Mouse (Mus musculus) stomach, embryonic 14.5 days (tissue): ENCODE data around the gene Nop10. TPM values are rescaled to one million over a fixed set of nuclear protein-coding genes. Genes with fewer than 3 reads are reported as not detected.
A peak's percentile ranks its signal among the peaks of the same experiment; 100 is the strongest.

Source experiments
- ATAC-seq: fragments of 200-750 bp; cut with Nextera tagmentation; 2 replicates; pipeline ENCODE4 v1.8.0; 2017; ENCODE audit warnings: low read depth, moderate TSS enrichment; ENCODE audit not compliant: insufficient number of reproducible peaks, insufficient read depth, low FRiP score
- H3K27ac ChIP-seq: fragments of 300-500 bp; sonication (generic); 2 replicates; pipeline ENCODE4 v1.5.1; 2014; ENCODE audit warnings: mild to moderate bottlenecking, low read length, moderate library complexity, mixed read lengths
- H3K27me3 ChIP-seq: fragments of 300-500 bp; sonication (generic); 2 replicates; pipeline ENCODE4 v1.6.1; 2014; ENCODE audit warnings: low read length, control low read depth, mixed read lengths; ENCODE audit not compliant: control insufficient read depth, insufficient read depth
- H3K36me3 ChIP-seq: fragments of 300-500 bp; sonication (generic); 2 replicates; pipeline ENCODE4 v1.6.1; 2014; ENCODE audit warnings: mild to moderate bottlenecking, control low read depth, low read length, moderate library complexity, mixed read lengths; ENCODE audit not compliant: control insufficient read depth, insufficient read depth
- H3K4me1 ChIP-seq: fragments of 300-500 bp; sonication (generic); 2 replicates; pipeline ENCODE4 v1.6.1; 2014; ENCODE audit warnings: low read length, control low read depth, mixed read lengths; ENCODE audit not compliant: control insufficient read depth, insufficient read depth
- H3K4me2 ChIP-seq: fragments of 300-500 bp; sonication (generic); replicated peaks from 2 replicates; pipeline ENCODE4 v1.6.1; 2014; ENCODE audit warnings: low read depth, low read length, control low read depth
- H3K4me3 ChIP-seq: fragments of 300-500 bp; sonication (generic); 2 replicates; pipeline ENCODE4 v1.5.1; 2014; ENCODE audit warnings: low read depth, low read length, control low read depth
- H3K9ac ChIP-seq: fragments of 300-500 bp; sonication (generic); replicated peaks from 2 replicates; pipeline ENCODE4 v1.6.1; 2014; ENCODE audit warnings: low read depth, mild to moderate bottlenecking, control low read depth, low read length, moderate library complexity, mixed read lengths
- H3K9me3 ChIP-seq: fragments of 300-500 bp; sonication (generic); 2 replicates; pipeline ENCODE4 v1.6.1; 2016; ENCODE audit warnings: low read depth, low read length, control low read depth; ENCODE audit not compliant: control insufficient read depth
- WGBS: fragments of 180-500 bp; shearing (Covaris S2); extraction: QIAGEN DNeasy Blood & Tissue Kit; methylation state at CpG from one replicate; pipeline ENCODE4 v1.1.7; 2014; 5-methylcytosine and 5-hydroxymethylcytosine counted together
- polyA plus RNA-seq: library from polyadenylated mRNA; unstranded; fragments of >200 nt; fragmentation: Nextera tagmentation; extraction: Ambion mirVana; gene quantifications from 2 replicates; pipeline ENCODE4 v1.2.1, GENCODE M21; 2014

The Nop10 gene
- polyA plus RNA-seq, 1 experiment from 2014 or later = 199 TPM

DNA sequence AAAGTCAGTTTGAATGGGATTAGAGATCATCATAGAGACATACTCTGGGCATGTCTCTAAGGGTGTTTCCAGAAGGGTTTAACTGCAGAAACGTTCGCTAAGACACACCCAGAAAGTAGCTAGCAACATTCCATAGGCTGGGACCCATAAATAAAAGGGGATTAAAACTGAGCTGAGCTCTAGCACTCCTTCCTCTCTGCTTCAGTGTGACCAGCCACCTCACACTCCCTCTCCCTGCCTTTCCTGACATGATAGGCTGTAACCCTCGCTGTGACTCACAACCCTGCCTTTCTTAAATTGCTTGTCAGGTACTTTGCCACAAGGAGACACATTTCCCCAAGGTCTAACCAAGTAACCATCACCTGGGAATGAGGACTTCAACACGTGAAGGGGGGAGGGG is 23.7 kb upstream of the Nop10 start:
- Histone ChIP-seq H3K36me3 (no peaks in the 10 kb centered on the region), H3K4me3 (no peak overlapping the region), H3K9me3 (no peaks in the 10 kb centered on the region), H3K27ac (no peak overlapping the region), H3K9ac (no peak overlapping the region), H3K4me2 (no peak overlapping the region; the same call in 1 of the 2 replicates), H3K27me3 (no peaks in the 10 kb centered on the region), H3K4me1 (no peaks in the 10 kb centered on the region; the same call in 1 of the 2 replicates)
- no peak for ATAC-seq
- WGBS = 8% methylated on average over 4 of the region's 4 CpGs

- H3K27ac ChIP-seq = peak within 1 kb of the TSS; percentile 95
- H3K9ac ChIP-seq = peak within 1 kb of the TSS; percentile 65; the same call in 1 of the 2 replicates
- H3K4me3 ChIP-seq = peak within 1 kb of the TSS; percentile 73
- H3K36me3 ChIP-seq = peaks cover under 1% of the 10 kb centered on the region; the same call in 1 of the 2 replicates
- WGBS = under 1% methylated on average over 86 of the region's 94 CpGs
- H3K27me3 ChIP-seq = no peaks in the 10 kb centered on the region
- H3K9me3 ChIP-seq = no peaks in the 10 kb centered on the region
- peak within 1 kb of the TSS; percentile 86 for H3K4me2 ChIP-seq
- peak; percentile 85 for ATAC-seq
- H3K4me1 ChIP-seq = no peaks in the 10 kb centered on the region; the same call in 1 of the 2 replicates
Observed at GRCm38 (mm10) chr2:112239212-112239934, 22.4 kb upstream of the Nop10 start, which contains the start of gene Lpcat4. Lpcat4 (plus strand) TSS chr2:112239468.

GRCm38 (mm10) chr2:112239935-112240721 is 21.6 kb upstream of the Nop10 start:
- Histone ChIP-seq H3K4me2 (peak overlapping the region; percentile 86), H3K4me1 (no peaks in the 10 kb centered on the region; the same call in 1 of the 2 replicates), H3K27me3 (no peaks in the 10 kb centered on the region), H3K9me3 (no peaks in the 10 kb centered on the region), H3K4me3 (peak overlapping the region; percentile 73), H3K27ac (peak overlapping the region; percentile 95; the same call in 1 of the 2 replicates), H3K9ac (peak overlapping the region; percentile 65; the same call in 1 of the 2 replicates), H3K36me3 (peaks cover 3% of the 10 kb centered on the region; the same call in 1 of the 2 replicates)
- WGBS = under 1% methylated on average over 28 of the region's 28 CpGs
- peak; percentile 30 for ATAC-seq

GRCm38 (mm10) chr2:112241787-112242186 is 19.9 kb upstream of the Nop10 start:
- Histone ChIP-seq H3K27ac (no peak overlapping the region), H3K4me1 (no peaks in the 10 kb centered on the region; the same call in 1 of the 2 replicates), H3K9ac (no peak overlapping the region), H3K4me3 (no peak overlapping the region), H3K9me3 (no peaks in the 10 kb centered on the region), H3K27me3 (no peaks in the 10 kb centered on the region), H3K4me2 (no peak overlapping the region), H3K36me3 (peaks cover 3% of the 10 kb centered on the region; the same call in 1 of the 2 replicates)
- 74% methylated on average over 14 of the region's 14 CpGs for WGBS
- ATAC-seq = no peak

DNA sequence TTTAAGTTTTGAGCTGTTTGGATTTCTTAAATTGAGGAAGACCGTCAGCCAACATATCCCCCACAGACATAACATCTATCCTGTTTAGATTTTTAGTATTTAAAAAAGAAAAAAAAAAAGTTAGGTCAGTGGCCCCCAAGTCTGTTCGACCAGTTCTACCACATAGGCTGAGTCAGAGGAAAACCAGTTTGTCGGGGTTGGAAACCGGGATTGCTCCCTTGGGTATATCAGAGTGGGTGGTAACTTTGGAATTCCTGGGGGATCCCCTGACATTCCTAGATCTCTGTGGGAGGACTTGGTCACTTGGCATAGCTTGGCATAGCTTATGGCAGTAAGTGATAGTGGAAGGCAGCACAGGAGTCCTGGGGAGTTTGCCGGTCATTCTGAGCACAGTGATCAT is 16.4 kb upstream of the Nop10 start:
- no peaks in the 10 kb centered on the region; the same call in 1 of the 2 replicates for H3K4me1 ChIP-seq
- peaks cover 8% of the 10 kb centered on the region for H3K36me3 ChIP-seq
- no peak overlapping the region for H3K27ac ChIP-seq
- no peak overlapping the region for H3K4me2 ChIP-seq
- no peaks in the 10 kb centered on the region for H3K27me3 ChIP-seq
- H3K9me3 ChIP-seq = no peaks in the 10 kb centered on the region
- 70% methylated on average over 5 of the region's 5 CpGs for WGBS
- H3K9ac ChIP-seq = no peak overlapping the region
- peak; percentile 28; the same call in 1 of the 2 replicates for ATAC-seq
- H3K4me3 ChIP-seq = no peak overlapping the region

- WGBS = 64% methylated on average over 6 of the region's 6 CpGs
- no peak overlapping the region for H3K4me3 ChIP-seq
- ATAC-seq = 0 out of 2 replicates have a peak, but pooled peaks have one; percentile 42
- H3K27me3 ChIP-seq = no peaks in the 10 kb centered on the region
- H3K9me3 ChIP-seq = no peaks in the 10 kb centered on the region
- no peak overlapping the region for H3K27ac ChIP-seq
- no peak overlapping the region for H3K9ac ChIP-seq
- no peaks in the 10 kb centered on the region for H3K4me1 ChIP-seq
- H3K4me2 ChIP-seq = no peak overlapping the region
- H3K36me3 ChIP-seq = peaks cover 8% of the 10 kb centered on the region
Observed at GRCm38 (mm10) chr2:112246193-112246592, 15.5 kb upstream of the Nop10 start.

GRCm38 (mm10) chr2:112247323-112247722 is 14.4 kb upstream of the Nop10 start:
- Histone ChIP-seq H3K9ac (no peak overlapping the region), H3K4me2 (no peak overlapping the region), H3K9me3 (no peaks in the 10 kb centered on the region), H3K27me3 (no peaks in the 10 kb centered on the region), H3K36me3 (peaks cover 8% of the 10 kb centered on the region), H3K4me3 (no peak overlapping the region), H3K27ac (no peak overlapping the region), H3K4me1 (no peaks in the 10 kb centered on the region)
- ATAC-seq = no peak
- WGBS = 78% methylated on average over 10 of the region's 10 CpGs

DNA sequence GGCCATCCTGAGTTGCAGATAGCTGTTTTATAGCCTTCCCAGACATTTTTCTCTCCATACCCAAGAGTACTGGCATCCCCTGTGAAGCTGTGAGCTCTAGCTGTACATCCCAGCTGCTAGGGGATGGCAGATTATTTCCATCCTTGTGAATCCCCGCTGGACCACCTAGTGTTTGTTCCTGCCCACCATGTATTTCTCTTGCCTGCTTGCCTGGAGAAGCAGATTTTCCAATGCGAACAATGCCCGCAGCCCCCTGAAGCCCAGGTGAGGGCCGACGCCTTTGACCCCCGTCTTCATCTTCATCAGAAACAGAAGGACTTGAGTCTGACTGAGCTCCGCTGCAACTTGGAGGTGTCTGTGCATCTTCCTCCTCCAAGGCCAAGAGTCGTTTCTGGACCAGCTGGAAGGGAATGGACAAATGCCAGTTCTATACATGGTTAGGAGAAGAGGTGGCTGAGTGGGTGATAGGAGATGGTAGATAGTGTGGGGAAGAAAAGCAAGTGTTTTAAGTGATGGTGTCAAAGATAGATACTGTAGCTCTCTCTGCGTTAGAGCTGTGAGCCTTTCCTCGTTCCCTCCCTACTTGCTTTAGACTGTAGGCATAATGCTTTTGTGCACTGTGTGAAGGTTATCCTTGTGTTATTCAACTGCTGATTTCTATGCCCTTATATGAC is 11.8 kb upstream of the Nop10 start:
- Histone ChIP-seq H3K9me3 (no peaks in the 10 kb centered on the region), H3K4me3 (no peak overlapping the region), H3K4me1 (no peaks in the 10 kb centered on the region), H3K4me2 (no peak overlapping the region), H3K27ac (no peak overlapping the region), H3K9ac (no peak overlapping the region), H3K36me3 (peaks cover 5% of the 10 kb centered on the region; the same call in 1 of the 2 replicates), H3K27me3 (no peaks in the 10 kb centered on the region)
- 93% methylated on average over 10 of the region's 10 CpGs for WGBS
- ATAC-seq = no peak
